Mouse (Mus musculus): ENCODE data around the gene Ephb6. TPM values are rescaled to one million over a fixed set of nuclear protein-coding genes. Genes with fewer than 3 reads are reported as not detected.
A peak's percentile ranks its signal among the peaks of the same experiment; 100 is the strongest.
"Not testable (repeated sequence)": the region's sequence is repeated elsewhere in the genome, so short reads cannot be mapped to it uniquely, and the experiment has no call there.

The Ephb6 gene
- 1.1 and 3.0 TPM in 2 replicates for total RNA-seq (2017)

- ATAC-seq (ENCODE audit: extremely low read depth, insufficient number of reproducible peaks, low FRiP score, poor library complexity, severe bottlenecking), result peak; percentile 40; the same call in 1 of the 2 replicates
Observed at GRCm38 (mm10) chr6:41605061-41605793, at the start of gene Ephb6. Gene Ephb6, plus strand, starts transcription at chr6:41605482.

- ATAC-seq (ENCODE audit: extremely low read depth, insufficient number of reproducible peaks, low FRiP score, poor library complexity, severe bottlenecking), result no peak
Observed at GRCm38 (mm10) chr6:41556389-41556788, 48.9 kb upstream of the Ephb6 start.

GRCm38 (mm10) chr6:41557468-41557867, 47.8 kb upstream of the Ephb6 start:
- no peak for ATAC-seq (ENCODE audit: extremely low read depth, insufficient number of reproducible peaks, low FRiP score, poor library complexity, severe bottlenecking)

- ATAC-seq (ENCODE audit: extremely low read depth, insufficient number of reproducible peaks, low FRiP score, poor library complexity, severe bottlenecking), result peak; percentile 40; the same call in 1 of the 2 replicates
Observed at GRCm38 (mm10) chr6:41558271-41558670, 47.0 kb upstream of the Ephb6 start.

- ATAC-seq (ENCODE audit: extremely low read depth, insufficient number of reproducible peaks, low FRiP score, poor library complexity, severe bottlenecking), result no peak
Observed at GRCm38 (mm10) chr6:41559331-41559730, 46.0 kb upstream of the Ephb6 start.

- ATAC-seq (ENCODE audit: extremely low read depth, insufficient number of reproducible peaks, low FRiP score, poor library complexity, severe bottlenecking), result no peak
Observed at GRCm38 (mm10) chr6:41560273-41560672, 45.0 kb upstream of the Ephb6 start.

- no peak for ATAC-seq (ENCODE audit: extremely low read depth, insufficient number of reproducible peaks, low FRiP score, poor library complexity, severe bottlenecking)
Observed at GRCm38 (mm10) chr6:41562598-41562997, 42.7 kb upstream of the Ephb6 start.

- not testable (repeated sequence) for ATAC-seq (ENCODE audit: extremely low read depth, insufficient number of reproducible peaks, low FRiP score, poor library complexity, severe bottlenecking)
Observed at GRCm38 (mm10) chr6:41563104-41563951, 42.0 kb upstream of the Ephb6 start.

GRCm38 (mm10) chr6:41565261-41565660, 40.0 kb upstream of the Ephb6 start:
- no peak for ATAC-seq (ENCODE audit: extremely low read depth, insufficient number of reproducible peaks, low FRiP score, poor library complexity, severe bottlenecking)

- ATAC-seq (ENCODE audit: extremely low read depth, insufficient number of reproducible peaks, low FRiP score, poor library complexity, severe bottlenecking), result no peak
Observed at GRCm38 (mm10) chr6:41566965-41567364, 38.3 kb upstream of the Ephb6 start.

- no peak for ATAC-seq (ENCODE audit: extremely low read depth, insufficient number of reproducible peaks, low FRiP score, poor library complexity, severe bottlenecking)
Observed at GRCm38 (mm10) chr6:41569078-41569477, 36.2 kb upstream of the Ephb6 start.

GRCm38 (mm10) chr6:41576526-41577097, 28.7 kb upstream of the Ephb6 start:
- no peak for ATAC-seq (ENCODE audit: extremely low read depth, insufficient number of reproducible peaks, low FRiP score, poor library complexity, severe bottlenecking)

GRCm38 (mm10) chr6:41577297-41577696, 28.0 kb upstream of the Ephb6 start:
- no peak for ATAC-seq (ENCODE audit: extremely low read depth, insufficient number of reproducible peaks, low FRiP score, poor library complexity, severe bottlenecking)

- no peak for ATAC-seq (ENCODE audit: extremely low read depth, insufficient number of reproducible peaks, low FRiP score, poor library complexity, severe bottlenecking)
Observed at GRCm38 (mm10) chr6:41581295-41581694, 24.0 kb upstream of the Ephb6 start.

- ATAC-seq (ENCODE audit: extremely low read depth, insufficient number of reproducible peaks, low FRiP score, poor library complexity, severe bottlenecking), result no peak
Observed at GRCm38 (mm10) chr6:41582189-41582588, 23.1 kb upstream of the Ephb6 start.

GRCm38 (mm10) chr6:41604401-41605050, 756 bp upstream of the Ephb6 start:
- 0 out of 2 replicates have a peak, but pooled peaks have one; percentile 34 for ATAC-seq (ENCODE audit: extremely low read depth, insufficient number of reproducible peaks, low FRiP score, poor library complexity, severe bottlenecking)

GRCm38 (mm10) chr6:41605794-41606104, 467 bp downstream of the Ephb6 start:
- no peak for ATAC-seq (ENCODE audit: extremely low read depth, insufficient number of reproducible peaks, low FRiP score, poor library complexity, severe bottlenecking)

GRCm38 (mm10) chr6:41606214-41606613, 932 bp downstream of the Ephb6 start:
- ATAC-seq (ENCODE audit: extremely low read depth, insufficient number of reproducible peaks, low FRiP score, poor library complexity, severe bottlenecking), result no peak

GRCm38 (mm10) chr6:41607637-41608036, 2.4 kb downstream of the Ephb6 start:
- ATAC-seq (ENCODE audit: extremely low read depth, insufficient number of reproducible peaks, low FRiP score, poor library complexity, severe bottlenecking), result no peak

All from neutrophil, adult 5-6 weeks (primary cell).